ENCODE assay signal across 8 mouse cellular contexts in genomic region chr17:8371834-8372233, GRCm38 (mm10). TPM values are rescaled to one million over a fixed set of nuclear protein-coding genes. Genes with fewer than 3 reads are reported as not detected.
DNase-seq lines count a peak whose midpoint lies in the region; ATAC-seq and TF ChIP-seq lines count a peak whose summit lies in the region.

No protein-coding gene starts in this region.

- H3K4me1 ChIP-seq in bone marrow, adult 2 months (ENCODE audit: control insufficient read depth, insufficient read depth, low read length), result no peaks in the 10 kb centered on the region
- peaks cover 36% of the 10 kb centered on the region for H3K4me1 ChIP-seq in embryonic facial prominence, embryonic 15.5 days
- peaks cover 26% of the 10 kb centered on the region for H3K4me1 ChIP-seq in heart, embryonic 12.5 days (replicated peaks)
- H3K4me1 ChIP-seq in kidney, embryonic 15.5 days, result peaks cover 32% of the 10 kb centered on the region
- H3K4me1 ChIP-seq in limb, embryonic 14.5 days (ENCODE audit: control insufficient read depth, insufficient read depth, low read length), result peaks cover 30% of the 10 kb centered on the region
- peaks cover 56% of the 10 kb centered on the region for H3K4me1 ChIP-seq in midbrain, embryonic 16.5 days (ENCODE audit: control insufficient read depth, insufficient read depth, low read length)
- peaks cover 23% of the 10 kb centered on the region for H3K4me1 ChIP-seq in stomach, embryonic 15.5 days

- ATAC-seq in CD4-positive, CD25-positive, alpha-beta regulatory T cell, adult 4 months, result peak; percentile 79
- peak; percentile 79 for ATAC-seq in embryonic facial prominence, embryonic 15.5 days (ENCODE audit: insufficient number of reproducible peaks, low FRiP score, low TSS enrichment, low read depth)
- peak; percentile 80 for ATAC-seq in heart, embryonic 12.5 days (ENCODE audit: insufficient number of reproducible peaks, low FRiP score)
- ATAC-seq in kidney, embryonic 15.5 days (replicated peaks; ENCODE audit: low FRiP score), result peak; percentile 91
- ATAC-seq in limb, embryonic 14.5 days (ENCODE audit: low FRiP score, low read depth), result peak; percentile 76
- peak; percentile 77 for ATAC-seq in midbrain, embryonic 16.5 days
- peak; percentile 66 for ATAC-seq in stomach, embryonic 15.5 days (ENCODE audit: insufficient read depth, low FRiP score, low read depth)

- H3K9me3 ChIP-seq in embryonic facial prominence, embryonic 15.5 days (replicated peaks), result no peaks in the 10 kb centered on the region
- H3K9me3 ChIP-seq in heart, embryonic 12.5 days (replicated peaks), result no peaks in the 10 kb centered on the region
- no peaks in the 10 kb centered on the region for H3K9me3 ChIP-seq in kidney, embryonic 15.5 days (replicated peaks)
- H3K9me3 ChIP-seq in limb, embryonic 14.5 days (ENCODE audit: control insufficient read depth, low read length), result no peaks in the 10 kb centered on the region
- H3K9me3 ChIP-seq in midbrain, embryonic 16.5 days (replicated peaks; ENCODE audit: control insufficient read depth, low read length, poor library complexity, severe bottlenecking), result no peaks in the 10 kb centered on the region
- H3K9me3 ChIP-seq in stomach, embryonic 15.5 days, result no peaks in the 10 kb centered on the region

- DNase-seq in limb, embryonic 14.5 days (ENCODE audit: low spot score), result peak; percentile 86

- TF ChIP-seq CTCF in bone marrow, adult 2 months (IDR thresholded peaks at IDR 0.05; ENCODE audit: control insufficient read depth, insufficient read depth, low read length), result no peak

- H3K36me3 ChIP-seq in embryonic facial prominence, embryonic 15.5 days, result no peaks in the 10 kb centered on the region
- H3K36me3 ChIP-seq in heart, embryonic 12.5 days, result no peaks in the 10 kb centered on the region
- no peaks in the 10 kb centered on the region for H3K36me3 ChIP-seq in kidney, embryonic 15.5 days
- H3K36me3 ChIP-seq in limb, embryonic 14.5 days (ENCODE audit: control insufficient read depth, insufficient read depth, low read length), result no peaks in the 10 kb centered on the region
- H3K36me3 ChIP-seq in midbrain, embryonic 16.5 days (ENCODE audit: control insufficient read depth, insufficient read depth, low read length), result no peaks in the 10 kb centered on the region
- no peaks in the 10 kb centered on the region for H3K36me3 ChIP-seq in stomach, embryonic 15.5 days

- no peak overlapping the region; the same call in 1 of the 2 replicates for H3K9ac ChIP-seq in embryonic facial prominence, embryonic 15.5 days
- peak overlapping the region; percentile 71; the same call in 1 of the 2 replicates for H3K9ac ChIP-seq in heart, embryonic 12.5 days
- H3K9ac ChIP-seq in kidney, embryonic 15.5 days, result peak overlapping the region; percentile 29
- H3K9ac ChIP-seq in limb, embryonic 14.5 days (ENCODE audit: low read depth, low read length, severe bottlenecking), result peak overlapping the region; percentile 54
- H3K9ac ChIP-seq in midbrain, embryonic 16.5 days (ENCODE audit: low read depth, low read length), result peak overlapping the region; percentile 62
- H3K9ac ChIP-seq in stomach, embryonic 15.5 days, result no peak overlapping the region

- peak overlapping the region; percentile 61 for H3K4me2 ChIP-seq in embryonic facial prominence, embryonic 15.5 days (replicated peaks)
- H3K4me2 ChIP-seq in heart, embryonic 12.5 days, result peak overlapping the region; percentile 82
- peak overlapping the region; percentile 66 for H3K4me2 ChIP-seq in kidney, embryonic 15.5 days
- peak overlapping the region; percentile 69 for H3K4me2 ChIP-seq in limb, embryonic 14.5 days (replicated peaks; ENCODE audit: low read depth, low read length, severe bottlenecking)
- H3K4me2 ChIP-seq in midbrain, embryonic 16.5 days (ENCODE audit: low read length), result peak overlapping the region; percentile 56
- H3K4me2 ChIP-seq in stomach, embryonic 15.5 days, result peak overlapping the region; percentile 64

- under 1% methylated on average over 7 of the region's 7 CpGs for WGBS in bone marrow, adult 2 months
- WGBS in embryonic facial prominence, embryonic 15.5 days, result 2% methylated on average over 7 of the region's 7 CpGs
- 2% methylated on average over 7 of the region's 7 CpGs for WGBS in heart, embryonic 12.5 days
- 0% methylated on average over 7 of the region's 7 CpGs for WGBS in kidney, embryonic 15.5 days
- 2% methylated on average over 7 of the region's 7 CpGs for WGBS in limb, embryonic 14.5 days
- WGBS in midbrain, embryonic 16.5 days, result 0% methylated on average over 7 of the region's 7 CpGs
- WGBS in stomach, embryonic 15.5 days, result 1% methylated on average over 7 of the region's 7 CpGs

- no peak overlapping the region for H3K27ac ChIP-seq in bone marrow, adult 2 months (ENCODE audit: control insufficient read depth, insufficient read depth, low read depth, low read length, poor library complexity)
- peak overlapping the region; percentile 86 for H3K27ac ChIP-seq in embryonic facial prominence, embryonic 15.5 days (replicated peaks)
- H3K27ac ChIP-seq in heart, embryonic 12.5 days (ENCODE audit: poor library complexity, severe bottlenecking), result peak overlapping the region; percentile 52
- H3K27ac ChIP-seq in kidney, embryonic 15.5 days, result peak overlapping the region; percentile 90
- peak overlapping the region; percentile 81 for H3K27ac ChIP-seq in limb, embryonic 14.5 days (replicated peaks; ENCODE audit: low read depth, low read length)
- peak overlapping the region; percentile 100 for H3K27ac ChIP-seq in midbrain, embryonic 16.5 days (ENCODE audit: low read length)
- peak overlapping the region; percentile 74 for H3K27ac ChIP-seq in stomach, embryonic 15.5 days

- H3K4me3 ChIP-seq in bone marrow, adult 2 months (replicated peaks; ENCODE audit: control insufficient read depth, low read depth, low read length), result peak overlapping the region; percentile 2
- peak overlapping the region; percentile 31 for H3K4me3 ChIP-seq in embryonic facial prominence, embryonic 15.5 days (replicated peaks)
- H3K4me3 ChIP-seq in heart, embryonic 12.5 days, result peak overlapping the region; percentile 36
- H3K4me3 ChIP-seq in kidney, embryonic 15.5 days (replicated peaks), result peak overlapping the region; percentile 31
- peak overlapping the region; percentile 31 for H3K4me3 ChIP-seq in limb, embryonic 14.5 days (replicated peaks; ENCODE audit: low read length)
- peak overlapping the region; percentile 34 for H3K4me3 ChIP-seq in midbrain, embryonic 16.5 days (ENCODE audit: low read depth, low read length)
- H3K4me3 ChIP-seq in stomach, embryonic 15.5 days (replicated peaks), result peak overlapping the region; percentile 25

- no peak for TF ChIP-seq POLR2A in bone marrow, adult 2 months (IDR thresholded peaks at IDR 0.05; ENCODE audit: borderline replicate concordance, control insufficient read depth, low read depth, low read length)
- TF ChIP-seq POLR2A in limb, embryonic 14.5 days (IDR thresholded peaks at IDR 0.05; ENCODE audit: borderline replicate concordance, extremely low read depth, insufficient read depth, insufficient read length), result peak; percentile 27; the same call in 1 of the 2 replicates

- no peaks in the 10 kb centered on the region for H3K27me3 ChIP-seq in embryonic facial prominence, embryonic 15.5 days
- peaks cover 25% of the 10 kb centered on the region for H3K27me3 ChIP-seq in heart, embryonic 12.5 days (replicated peaks)
- H3K27me3 ChIP-seq in kidney, embryonic 15.5 days, result 0 out of 2 replicates have a peak, but pooled peaks cover 3% of the 10 kb centered on the region
- H3K27me3 ChIP-seq in limb, embryonic 14.5 days (ENCODE audit: control insufficient read depth, insufficient read depth, low read length), result no peaks in the 10 kb centered on the region
- H3K27me3 ChIP-seq in midbrain, embryonic 16.5 days (ENCODE audit: control insufficient read depth, insufficient read depth, low read depth, low read length), result no peaks in the 10 kb centered on the region
- H3K27me3 ChIP-seq in stomach, embryonic 15.5 days (replicated peaks), result no peaks in the 10 kb centered on the region

RNA-seq across cellular contexts. Expression of gene T2, which starts 16.0 kb away (rescaled TPM):
- polyA plus RNA-seq in CD4-positive, CD25-positive, alpha-beta regulatory T cell, adult 4 months (2017; shearing (Covaris generic)), result 1 to 10 TPM in 1 of 2 experiments, under 1 TPM in 1; 0.51 to 2.7 TPM
- not detected in 2 replicates for polyA plus RNA-seq in bone marrow, adult 2 months (2011; ENCODE audit: insufficient read depth, insufficient read length, low replicate concordance, missing spikeins)
- 0.60 and 1.2 TPM in 2 replicates for polyA plus RNA-seq in embryonic facial prominence, embryonic 15.5 days (2015; fragmentation: Nextera tagmentation; extraction: Ambion mirVana)
- 1.0 and 1.1 TPM in 2 replicates for polyA plus RNA-seq in heart, embryonic 12.5 days (2016; fragmentation: Nextera tagmentation; extraction: Ambion mirVana)
- polyA plus RNA-seq in kidney, embryonic 15.5 days (2015; fragmentation: Nextera tagmentation; extraction: Ambion mirVana), result 0.26 and 0.66 TPM in 2 replicates
- polyA plus RNA-seq in limb, embryonic 14.5 days (2012; rRNA removed), result 1.7 and 2.3 TPM in 2 replicates
- polyA plus RNA-seq in limb, embryonic 14.5 days (2014; fragmentation: Nextera tagmentation; extraction: Ambion mirVana), result 0.32 TPM in 1 of 2 replicates, not detected in the other
- polyA plus RNA-seq in midbrain, embryonic 16.5 days (2015; fragmentation: Nextera tagmentation; extraction: Ambion mirVana), result 0.53 and 0.88 TPM in 2 replicates
- polyA plus RNA-seq in stomach, embryonic 15.5 days (2015; fragmentation: Nextera tagmentation; extraction: Ambion mirVana), result 0.48 and 0.49 TPM in 2 replicates

RNA-seq across cellular contexts. Expression of gene Prr18, which starts 34.6 kb away (rescaled TPM):
- polyA plus RNA-seq in CD4-positive, CD25-positive, alpha-beta regulatory T cell, adult 4 months (2017; shearing (Covaris generic)), result not detected
- polyA plus RNA-seq in bone marrow, adult 2 months (2011; ENCODE audit: insufficient read depth, insufficient read length, low replicate concordance, missing spikeins), result not detected in 2 replicates
- polyA plus RNA-seq in embryonic facial prominence, embryonic 15.5 days (2015; fragmentation: Nextera tagmentation; extraction: Ambion mirVana), result 0.35 and 1.2 TPM in 2 replicates
- polyA plus RNA-seq in heart, embryonic 12.5 days (2016; fragmentation: Nextera tagmentation; extraction: Ambion mirVana), result 0.10 and 0.14 TPM in 2 replicates
- polyA plus RNA-seq in kidney, embryonic 15.5 days (2015; fragmentation: Nextera tagmentation; extraction: Ambion mirVana), result 0.30 and 0.42 TPM in 2 replicates
- 1.0 and 1.2 TPM in 2 replicates for polyA plus RNA-seq in limb, embryonic 14.5 days (2012; rRNA removed)
- polyA plus RNA-seq in limb, embryonic 14.5 days (2014; fragmentation: Nextera tagmentation; extraction: Ambion mirVana), result 0.25 and 0.28 TPM in 2 replicates
- 16.5 and 17.8 TPM in 2 replicates for polyA plus RNA-seq in midbrain, embryonic 16.5 days (2015; fragmentation: Nextera tagmentation; extraction: Ambion mirVana)
- polyA plus RNA-seq in stomach, embryonic 15.5 days (2015; fragmentation: Nextera tagmentation; extraction: Ambion mirVana), result 0.55 and 0.57 TPM in 2 replicates

Comparison
In these comparisons a context has a peak if more than half of its experiments do, and no peak if none do; other contexts are left out.
1. H3K9ac ChIP-seq: peak in heart, embryonic 12.5 days (single experiment), kidney, embryonic 15.5 days (single experiment), limb, embryonic 14.5 days (single experiment) and midbrain, embryonic 16.5 days (single experiment); none in embryonic facial prominence, embryonic 15.5 days (single experiment) and stomach, embryonic 15.5 days (single experiment).
2. Peak in every context shown above with its lines, with median percentiles within 50 percentile points of each other: ATAC-seq, H3K4me3 ChIP-seq and H3K4me2 ChIP-seq.